Comparison of ENCODE assay signal across 17 mouse cellular contexts in the genomic region with DNA sequence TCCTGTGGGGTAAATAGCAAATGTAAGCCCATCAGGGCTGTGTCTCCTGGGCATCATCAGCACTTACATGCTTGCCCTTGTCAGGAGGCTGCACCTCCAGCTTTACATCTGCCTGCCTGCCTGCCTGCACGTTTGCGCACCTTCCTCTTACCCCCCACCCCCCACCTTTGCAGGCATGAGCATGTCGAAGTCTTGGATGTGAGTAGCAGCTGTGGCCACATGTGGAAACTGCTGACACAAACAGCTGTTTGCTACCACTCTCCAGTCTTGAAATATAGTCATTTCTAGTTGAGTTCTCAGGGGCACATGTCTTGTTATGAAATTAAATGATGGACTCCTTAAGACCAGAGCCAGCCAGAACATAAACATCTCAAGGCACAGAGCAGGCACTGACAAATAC.
DNase-seq lines count a peak whose midpoint lies in the region; ATAC-seq and TF ChIP-seq lines count a peak whose summit lies in the region.
"Had no signal": no experiment of that assay in that cellular context is flagged by ENCODE, and none has a peak within 500 bp of the region (broad histone marks: within the 10 kb centered on the region; RNA-seq: fewer than 3 reads in every experiment).

No protein-coding gene starts in this region.

- no peaks in the 10 kb centered on the region for H3K36me3 ChIP-seq in heart, embryonic 12.5 days
- no peaks in the 10 kb centered on the region for H3K36me3 ChIP-seq in lung, postnatal 0 days (ENCODE audit: insufficient read depth, low read length)
- H3K36me3 ChIP-seq in limb, embryonic 13.5 days, result no peaks in the 10 kb centered on the region
- no peaks in the 10 kb centered on the region for H3K36me3 ChIP-seq in stomach, postnatal 0 days (ENCODE audit: control insufficient read depth, insufficient read depth, low read length)
- H3K36me3 ChIP-seq: liver, embryonic 15.5 days had no signal

- no peak overlapping the region for H3K9ac ChIP-seq in heart, embryonic 12.5 days
- no peak overlapping the region for H3K9ac ChIP-seq in lung, postnatal 0 days (replicated peaks; ENCODE audit: low read depth)
- 0 out of 2 replicates have a peak overlapping the region, but pooled peaks have one; percentile 25 for H3K9ac ChIP-seq in limb, embryonic 13.5 days
- H3K9ac ChIP-seq in stomach, postnatal 0 days (ENCODE audit: low read length), result no peak overlapping the region
- H3K9ac ChIP-seq: liver, embryonic 15.5 days had no signal

- H3K4me3 ChIP-seq in heart, embryonic 12.5 days, result no peak overlapping the region
- H3K4me3 ChIP-seq in lung, postnatal 0 days (ENCODE audit: low read depth, low read length), result no peak overlapping the region
- no peak overlapping the region for H3K4me3 ChIP-seq in limb, embryonic 13.5 days
- no peak overlapping the region for H3K4me3 ChIP-seq in stomach, postnatal 0 days (ENCODE audit: low read depth, low read length)
- H3K4me3 ChIP-seq: heart, adult 2 months; liver, embryonic 15.5 days had no signal

- TF ChIP-seq CTCF in lung, postnatal 0 days (IDR thresholded peaks at IDR 0.05), result no peak
- TF ChIP-seq CTCF in stomach, postnatal 0 days (IDR thresholded peaks at IDR 0.05; ENCODE audit: low read depth), result no peak

- peaks cover 19% of the 10 kb centered on the region for H3K4me1 ChIP-seq in heart, embryonic 12.5 days (replicated peaks)
- 0 out of 2 replicates have a peak, but pooled peaks cover 3% of the 10 kb centered on the region for H3K4me1 ChIP-seq in lung, postnatal 0 days (ENCODE audit: insufficient read depth, low read depth, low read length)
- H3K4me1 ChIP-seq in limb, embryonic 13.5 days, result peaks cover 58% of the 10 kb centered on the region
- 0 out of 2 replicates have a peak, but pooled peaks cover 5% of the 10 kb centered on the region for H3K4me1 ChIP-seq in stomach, postnatal 0 days (replicated peaks; ENCODE audit: control insufficient read depth, insufficient read depth)
- H3K4me1 ChIP-seq: liver, embryonic 15.5 days had no signal

- no peaks in the 10 kb centered on the region for H3K27me3 ChIP-seq in heart, embryonic 12.5 days (replicated peaks)
- no peaks in the 10 kb centered on the region for H3K27me3 ChIP-seq in lung, postnatal 0 days (replicated peaks; ENCODE audit: insufficient read depth, low read length)
- H3K27me3 ChIP-seq in limb, embryonic 13.5 days, result no peaks in the 10 kb centered on the region
- H3K27me3 ChIP-seq in stomach, postnatal 0 days (ENCODE audit: control insufficient read depth, insufficient read depth, low read length), result no peaks in the 10 kb centered on the region
- H3K27me3 ChIP-seq: liver, embryonic 15.5 days; Patski had no signal

- H3K27ac ChIP-seq in heart, embryonic 12.5 days (ENCODE audit: poor library complexity, severe bottlenecking), result no peak overlapping the region
- H3K27ac ChIP-seq in lung, postnatal 0 days (ENCODE audit: low read length), result peak overlapping the region; percentile 11; the same call in 1 of the 2 replicates
- H3K27ac ChIP-seq in limb, embryonic 13.5 days, result no peak overlapping the region
- H3K27ac ChIP-seq in stomach, postnatal 0 days (replicated peaks), result peak overlapping the region; percentile 35; the same call in 1 of the 2 replicates
- H3K27ac ChIP-seq: heart, adult 2 months; liver, embryonic 15.5 days had no signal

- peak; percentile 54 for TF ChIP-seq EP300 in lung, postnatal 0 days (IDR thresholded peaks at IDR 0.05)
- no peak for TF ChIP-seq EP300 in stomach, postnatal 0 days (optimal IDR thresholded peaks at IDR 0.05)

- peak; percentile 23 to 33 for DNase-seq in heart, postnatal 10 days
- DNase-seq in lung, postnatal 0 days (ENCODE audit: low spot score), result peak; percentile 81
- DNase-seq in lung, postnatal 14 days, result no peak
- DNase-seq in stomach, postnatal 0 days (ENCODE audit: low spot score), result no peak
- DNase-seq in ovary, postnatal 36 days (ENCODE audit: low spot score), result no peak
- no peak for DNase-seq in gastrocnemius, postnatal 14 days
- DNase-seq: B cell, adult 2 months; cerebellum, postnatal 14 days; heart, adult 2 months; kidney, adult 11 months; kidney, postnatal 25 days; layer of hippocampus, adult 9-11 months; thymus, adult 2 months had no signal

- 60% methylated on average over 3 of the region's 3 CpGs for WGBS in heart, embryonic 12.5 days
- WGBS in lung, postnatal 0 days, result 52% methylated on average over 3 of the region's 3 CpGs
- whole genome bisulfite sequencing in limb, embryonic 13.5 days, result 17% methylated on average over 3 of the region's 3 CpGs
- WGBS in stomach, postnatal 0 days, result 34% methylated on average over 3 of the region's 3 CpGs

- H3K4me2 ChIP-seq in heart, embryonic 12.5 days, result no peak overlapping the region
- no peak overlapping the region for H3K4me2 ChIP-seq in lung, postnatal 0 days (replicated peaks; ENCODE audit: low read depth, low read length)
- no peak overlapping the region for H3K4me2 ChIP-seq in limb, embryonic 13.5 days (replicated peaks)
- no peak overlapping the region for H3K4me2 ChIP-seq in stomach, postnatal 0 days (replicated peaks; ENCODE audit: low read depth)
- H3K4me2 ChIP-seq: liver, embryonic 15.5 days had no signal

- no peak for ATAC-seq in heart, embryonic 12.5 days (ENCODE audit: insufficient number of reproducible peaks, low FRiP score)
- ATAC-seq in lung, postnatal 0 days, result peak; percentile 76
- no peak for ATAC-seq in limb, embryonic 13.5 days (ENCODE audit: low FRiP score, low read depth)
- no peak for ATAC-seq in stomach, postnatal 0 days (ENCODE audit: low FRiP score, low TSS enrichment)
- ATAC-seq: Patski had no signal

- intact Hi-C loops in heart, postnatal 10 days (cut with DNase I), result no loop called here
- intact Hi-C loops in gastrocnemius, postnatal 14 days (cut with DNase I; ENCODE audit: low total_unique reads), result no loop called here

- H3K9me3 ChIP-seq in heart, embryonic 12.5 days (replicated peaks), result no peaks in the 10 kb centered on the region
- H3K9me3 ChIP-seq in lung, postnatal 0 days (ENCODE audit: low read length), result no peaks in the 10 kb centered on the region
- no peaks in the 10 kb centered on the region for H3K9me3 ChIP-seq in limb, embryonic 13.5 days
- no peaks in the 10 kb centered on the region for H3K9me3 ChIP-seq in stomach, postnatal 0 days (ENCODE audit: control insufficient read depth, low read length)
- H3K9me3 ChIP-seq: liver, embryonic 15.5 days had no signal

Comparison
In these comparisons a context has a peak if more than half of its experiments do, and no peak if none do; other contexts are left out.
1. DNase-seq: peak in heart, postnatal 10 days (2 of 2) and lung, postnatal 0 days (single experiment); none in lung, postnatal 14 days (single experiment), stomach, postnatal 0 days (single experiment), ovary, postnatal 36 days (single experiment) and gastrocnemius, postnatal 14 days (single experiment).
2. H3K27ac ChIP-seq: peak in lung, postnatal 0 days (single experiment) and stomach, postnatal 0 days (single experiment); none in heart, embryonic 12.5 days (single experiment) and limb, embryonic 13.5 days (single experiment).